Mouse (Mus musculus): ENCODE data around the gene Hist1h3c.
"Not testable (repeated sequence)": the region's sequence is repeated elsewhere in the genome, so short reads cannot be mapped to it uniquely, and the experiment has no call there.

GRCm38 (mm10) chr13:23769613-23770012 is 24.2 kb upstream of the Hist1h3c start, which contains the start of gene Trim38:
- TF ChIP-seq POLR2A (IDR thresholded peaks at IDR 0.05; ENCODE audit: extremely low read depth, insufficient read depth, low read length); CTCF (IDR thresholded peaks at IDR 0.05; ENCODE audit: low read depth, low read length): not testable (repeated sequence)
